Mouse (Mus musculus) granulocyte monocyte progenitor cell, adult 5-6 weeks (primary cell): ENCODE data around the gene Arl14. TPM values are rescaled to one million over a fixed set of nuclear protein-coding genes. Genes with fewer than 3 reads are reported as not detected.
A peak's percentile ranks its signal among the peaks of the same experiment; 100 is the strongest.
"Not testable (repeated sequence)": the region's sequence is repeated elsewhere in the genome, so short reads cannot be mapped to it uniquely, and the experiment has no call there.

Experiments used
- ATAC-seq: replicated peaks from 2 replicates; pipeline ENCODE4 v1.8.0; 2016; ENCODE audit warnings: mild to moderate bottlenecking, moderate TSS enrichment, inconsistent platforms; ENCODE audit not compliant: poor library complexity, severe bottlenecking
- total RNA-seq, 2 experiments: library from RNA; stranded (forward) in 1 of 2; stranded (reverse) in 1 of 2; fragments of 200-712, 200-1000 nt in 1 of 2; fragments of >200 nt in 1 of 2; fragmentation: Nextera tagmentation in 1 of 2; gene quantifications; 2 replicates each; pipeline ENCODE4 v1.2.3; 2014 to 2017

Gene Arl14
- total RNA-seq, 2 experiments from 2014 or later, result not detected

- ATAC-seq, result peak; percentile 73
Observed at GRCm38 (mm10) chr3:69257049-69257699, 35.0 kb downstream of the Arl14 start.

GRCm38 (mm10) chr3:69263010-69263643 lies 40.9 kb downstream of the Arl14 start:
- no peak for ATAC-seq

- ATAC-seq, result not testable (repeated sequence)
Observed at GRCm38 (mm10) chr3:69264299-69264698, 42.1 kb downstream of the Arl14 start.

GRCm38 (mm10) chr3:69271812-69272211 lies 49.6 kb downstream of the Arl14 start:
- ATAC-seq, result no peak

Other genes starting within 250 kb of the Arl14 start
- gene Ift80, start 217.8 kb upstream of the Arl14 start, total RNA-seq (2014; fragmentation: Nextera tagmentation), result 11.9 and 16.4 TPM in 2 replicates
- 20.2 and 27.6 TPM in 2 replicates for gene Ift80, start 217.8 kb upstream of the Arl14 start, total RNA-seq (2017)
- 115 and 179 TPM in 2 replicates for gene Smc4, start 217.7 kb upstream of the Arl14 start, total RNA-seq (2014; fragmentation: Nextera tagmentation)
- gene Smc4, start 217.7 kb upstream of the Arl14 start, total RNA-seq (2017), result 624 and 700 TPM in 2 replicates
- 28.7 and 33.7 TPM in 2 replicates for gene Trim59, start 177.7 kb upstream of the Arl14 start, total RNA-seq (2014; fragmentation: Nextera tagmentation)
- 20.2 and 23.8 TPM in 2 replicates for gene Trim59, start 177.7 kb upstream of the Arl14 start, total RNA-seq (2017)
- 51.9 and 55.0 TPM in 2 replicates for gene Kpna4, start 95.3 kb upstream of the Arl14 start, total RNA-seq (2014; fragmentation: Nextera tagmentation)
- gene Kpna4, start 95.3 kb upstream of the Arl14 start, total RNA-seq (2017), result 59.9 and 61.4 TPM in 2 replicates
- 0.62 and 1.3 TPM in 2 replicates for gene Ppm1l, start 94.4 kb downstream of the Arl14 start, total RNA-seq (2014; fragmentation: Nextera tagmentation)
- gene Ppm1l, start 94.4 kb downstream of the Arl14 start, total RNA-seq (2017), result 0.72 and 0.78 TPM in 2 replicates